Mouse (Mus musculus) heart, adult 11 months (tissue): Measurements from ENCODE around the gene Shtn1.

Experiments used
- DNase-seq: peaks from one replicate; pipeline ENCODE4 v3.0.0; 2022

The Shtn1 gene

GRCm38 (mm10) chr19:59051622-59052021 lies 24.3 kb downstream of the Shtn1 start:
- peak; percentile 70 for DNase-seq

GRCm38 (mm10) chr19:59048852-59049251 lies 27.0 kb downstream of the Shtn1 start:
- DNase-seq: peak; percentile 59

- DNase-seq: peak; percentile 57
Measured at GRCm38 (mm10) chr19:59047511-59047910, 28.4 kb downstream of the Shtn1 start.

- peak; percentile 85 for DNase-seq
Measured at GRCm38 (mm10) chr19:59041086-59041485, 34.8 kb downstream of the Shtn1 start.

GRCm38 (mm10) chr19:59038793-59039192 lies 37.1 kb downstream of the Shtn1 start:
- DNase-seq: peak; percentile 61

- DNase-seq: peak; percentile 59
Measured at GRCm38 (mm10) chr19:59036811-59037210, 39.1 kb downstream of the Shtn1 start.

- DNase-seq: no peak
Measured at GRCm38 (mm10) chr19:59033241-59033640, 42.7 kb downstream of the Shtn1 start.

- DNase-seq: no peak
Measured at GRCm38 (mm10) chr19:59030221-59030620, 45.7 kb downstream of the Shtn1 start.

- DNase-seq: peak; percentile 25
Measured at GRCm38 (mm10) chr19:59029011-59029410, 46.9 kb downstream of the Shtn1 start.

- no peak for DNase-seq
Measured at GRCm38 (mm10) chr19:59028130-59028529, 47.8 kb downstream of the Shtn1 start.

- DNase-seq: peak; percentile 27
Measured at GRCm38 (mm10) chr19:59023876-59024275, 52.0 kb downstream of the Shtn1 start.

- DNase-seq: peak; percentile 52
Measured at GRCm38 (mm10) chr19:59021644-59022043, 54.3 kb downstream of the Shtn1 start.

- peak; percentile 50 for DNase-seq
Measured at GRCm38 (mm10) chr19:59010802-59011201, 65.1 kb downstream of the Shtn1 start.

- peak; percentile 65 for DNase-seq
Measured at GRCm38 (mm10) chr19:59006577-59007340, 69.1 kb downstream of the Shtn1 start.

GRCm38 (mm10) chr19:59002827-59003226 lies 73.1 kb downstream of the Shtn1 start:
- no peak for DNase-seq

- DNase-seq: no peak
Measured at GRCm38 (mm10) chr19:58981571-58981970, 94.3 kb downstream of the Shtn1 start.

- no peak for DNase-seq
Measured at GRCm38 (mm10) chr19:58980056-58980440, 95.9 kb downstream of the Shtn1 start.

GRCm38 (mm10) chr19:58979436-58980055 lies 96.4 kb downstream of the Shtn1 start:
- DNase-seq: no peak

GRCm38 (mm10) chr19:58978401-58979171 lies 97.3 kb downstream of the Shtn1 start:
- DNase-seq: peak; percentile 90

- DNase-seq: no peak
Measured at GRCm38 (mm10) chr19:58975216-58975863, 100.6 kb downstream of the Shtn1 start.

- no peak for DNase-seq
Measured at GRCm38 (mm10) chr19:58974126-58974525, 101.8 kb downstream of the Shtn1 start.

GRCm38 (mm10) chr19:58970826-58971225 lies 105.1 kb downstream of the Shtn1 start:
- DNase-seq: no peak
